ENCODE assay signal across 9 mouse cellular contexts in genomic region chr6:128736100-128736499, GRCm38 (mm10). TPM values are rescaled to one million over a fixed set of nuclear protein-coding genes. Genes with fewer than 3 reads are reported as not detected.
DNase-seq lines count a peak whose midpoint lies in the region; ATAC-seq and TF ChIP-seq lines count a peak whose summit lies in the region.
"Had no signal": no experiment of that assay in that cellular context is flagged by ENCODE, and none has a peak within 500 bp of the region (broad histone marks: within the 10 kb centered on the region; RNA-seq: fewer than 3 reads in every experiment).

No protein-coding gene starts in this region.

- TF ChIP-seq POLR2A in brain, embryonic 14.5 days (IDR thresholded peaks at IDR 0.05; ENCODE audit: borderline replicate concordance, extremely low read depth, insufficient read depth, insufficient read length, poor library complexity, severe bottlenecking) = no peak

- peak; percentile 16; the same call in 1 of the 2 replicates for TF ChIP-seq CTCF in brain, embryonic 14.5 days (IDR thresholded peaks at IDR 0.05; ENCODE audit: borderline replicate concordance, extremely low read depth, insufficient read depth, insufficient read length)

- H3K36me3 ChIP-seq in heart, embryonic 11.5 days (ENCODE audit: control insufficient read depth, insufficient read depth, low read length) = no peaks in the 10 kb centered on the region
- no peaks in the 10 kb centered on the region for H3K36me3 ChIP-seq in midbrain, embryonic 14.5 days (ENCODE audit: control insufficient read depth, insufficient read depth, low read length)

- no peak overlapping the region for H3K4me2 ChIP-seq in heart, embryonic 11.5 days
- no peak overlapping the region for H3K4me2 ChIP-seq in midbrain, embryonic 14.5 days (ENCODE audit: low read length)

- H3K27ac ChIP-seq in heart, embryonic 11.5 days (ENCODE audit: low read depth, low read length) = no peak overlapping the region
- H3K27ac ChIP-seq in midbrain, embryonic 14.5 days (replicated peaks; ENCODE audit: low read depth, low read length) = no peak overlapping the region

- no peaks in the 10 kb centered on the region for H3K27me3 ChIP-seq in heart, embryonic 11.5 days (ENCODE audit: control insufficient read depth, insufficient read depth, low read length)
- no peaks in the 10 kb centered on the region for H3K27me3 ChIP-seq in midbrain, embryonic 14.5 days (ENCODE audit: control insufficient read depth, insufficient read depth, low read length)

- no peak overlapping the region for H3K9ac ChIP-seq in heart, embryonic 11.5 days (ENCODE audit: low read depth, low read length)
- no peak overlapping the region for H3K9ac ChIP-seq in midbrain, embryonic 14.5 days (replicated peaks; ENCODE audit: low read length)

- DNase-seq in heart, postnatal 4 days = peak; percentile 41
- DNase-seq in brain, embryonic 14.5 days (ENCODE audit: low read depth) = no peak
- DNase-seq in lung, postnatal 36 days = peak; percentile 52
- DNase-seq in MN1 (ENCODE audit: low spot score) = no peak
- DNase-seq in left cerebral cortex, postnatal 4 days = no peak
- no peak for DNase-seq in midbrain, embryonic 14.5 days

- intact Hi-C loops in left cerebral cortex, postnatal 4 days (cut with DNase I) = no loop called here

- no peak for ATAC-seq in heart, embryonic 11.5 days (replicated peaks; ENCODE audit: insufficient number of reproducible peaks, low FRiP score, low TSS enrichment)
- ATAC-seq in CD4-positive, CD25-positive, alpha-beta regulatory T cell, adult 4 months = peak; percentile 60
- ATAC-seq in midbrain, embryonic 14.5 days (ENCODE audit: low FRiP score, low TSS enrichment) = no peak

- no peaks in the 10 kb centered on the region for H3K4me1 ChIP-seq in heart, embryonic 11.5 days (ENCODE audit: control insufficient read depth, insufficient read depth, low read length)
- no peaks in the 10 kb centered on the region for H3K4me1 ChIP-seq in midbrain, embryonic 14.5 days (ENCODE audit: control insufficient read depth, insufficient read depth, low read length)

- H3K4me3 ChIP-seq in heart, embryonic 11.5 days (ENCODE audit: low read depth, low read length) = no peak overlapping the region
- H3K4me3 ChIP-seq in midbrain, embryonic 14.5 days (replicated peaks; ENCODE audit: low read depth, low read length) = no peak overlapping the region

- no peaks in the 10 kb centered on the region for H3K9me3 ChIP-seq in heart, embryonic 11.5 days (replicated peaks; ENCODE audit: control insufficient read depth, low read length)
- no peaks in the 10 kb centered on the region for H3K9me3 ChIP-seq in midbrain, embryonic 14.5 days (ENCODE audit: control insufficient read depth, low read length)

RNA-seq across cellular contexts. Expression of gene Klrb1, which starts 13.2 kb away (rescaled TPM):
- not detected for total RNA-seq in heart, postnatal 4 days (2021)
- polyA plus RNA-seq in heart, embryonic 11.5 days (2014; fragmentation: Nextera tagmentation; extraction: Ambion mirVana) = not detected in 2 replicates
- polyA plus RNA-seq in CD4-positive, CD25-positive, alpha-beta regulatory T cell, adult 4 months (2017; shearing (Covaris generic)) = not detected
- polyA plus RNA-seq in brain, embryonic 14.5 days (2012; rRNA removed) = 0.19 and 0.23 TPM in 2 replicates
- total RNA-seq in left cerebral cortex, postnatal 4 days (2021) = 1 to 10 TPM; 3.9 to 5.0 TPM
- 0.45 and 0.94 TPM in 2 replicates for polyA plus RNA-seq in midbrain, embryonic 14.5 days (2014; fragmentation: Nextera tagmentation; extraction: Ambion mirVana)
- polyA plus RNA-seq: heart, embryonic 16.5 days had no signal

RNA-seq across cellular contexts. Expression of gene Klrb1c, which starts 52.9 kb away (rescaled TPM):
- total RNA-seq in heart, postnatal 4 days (2021) = not detected
- not detected in 2 replicates for polyA plus RNA-seq in heart, embryonic 11.5 days (2014; fragmentation: Nextera tagmentation; extraction: Ambion mirVana)
- polyA plus RNA-seq in CD4-positive, CD25-positive, alpha-beta regulatory T cell, adult 4 months (2017; shearing (Covaris generic)) = 1 to 10 TPM; 2.5 to 3.5 TPM
- polyA plus RNA-seq in brain, embryonic 14.5 days (2012; rRNA removed) = 0.05 and 0.07 TPM in 2 replicates
- total RNA-seq in left cerebral cortex, postnatal 4 days (2021) = not detected
- polyA plus RNA-seq in midbrain, embryonic 14.5 days (2014; fragmentation: Nextera tagmentation; extraction: Ambion mirVana) = not detected in 2 replicates

Comparison
In these comparisons a context has a peak if more than half of its experiments do, and no peak if none do; other contexts are left out.
1. DNase-seq: peak in heart, postnatal 4 days (single experiment) and lung, postnatal 36 days (single experiment); none in brain, embryonic 14.5 days (single experiment), MN1 (single experiment), left cerebral cortex, postnatal 4 days (single experiment) and midbrain, embryonic 14.5 days (single experiment).